Mouse (Mus musculus): ENCODE measurements around the gene Slco1a5. TPM values are rescaled to one million over a fixed set of nuclear protein-coding genes. Genes with fewer than 3 reads are reported as not detected.
A peak's percentile ranks its signal among the peaks of the same experiment; 100 is the strongest.
"Not testable (repeated sequence)": the region's sequence is repeated elsewhere in the genome, so short reads cannot be mapped to it uniquely, and the experiment has no call there.

Gene Slco1a5
- total RNA-seq (2015) (not detected in 2 replicates), total RNA-seq (2017) (not detected in 2 replicates)

DNA sequence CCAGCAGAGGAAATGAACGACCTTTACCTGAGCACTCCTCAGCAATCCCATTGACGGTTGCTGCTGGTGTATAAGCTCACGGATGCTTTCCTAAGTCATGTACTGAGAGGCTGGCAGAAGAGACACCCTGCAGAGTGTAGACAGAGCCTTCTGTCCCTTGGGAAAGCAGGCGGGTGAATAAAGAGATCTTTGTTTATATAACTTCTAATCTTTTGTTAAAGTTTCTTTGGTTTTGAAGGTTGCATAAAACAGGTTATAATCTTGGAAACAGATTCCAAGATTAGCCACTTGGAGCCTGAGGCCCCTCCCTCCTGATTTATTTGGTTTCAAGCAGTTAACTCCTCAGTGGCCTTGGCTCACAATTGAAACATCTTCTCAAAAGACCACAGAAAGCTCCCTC lies at the start of gene Slco1a5:
TSS of gene Slco1a5 (minus strand) at position 101 of the 400 bp plus-strand sequence.
- no peak for ATAC-seq (ENCODE audit: poor library complexity, severe bottlenecking)

DNA sequence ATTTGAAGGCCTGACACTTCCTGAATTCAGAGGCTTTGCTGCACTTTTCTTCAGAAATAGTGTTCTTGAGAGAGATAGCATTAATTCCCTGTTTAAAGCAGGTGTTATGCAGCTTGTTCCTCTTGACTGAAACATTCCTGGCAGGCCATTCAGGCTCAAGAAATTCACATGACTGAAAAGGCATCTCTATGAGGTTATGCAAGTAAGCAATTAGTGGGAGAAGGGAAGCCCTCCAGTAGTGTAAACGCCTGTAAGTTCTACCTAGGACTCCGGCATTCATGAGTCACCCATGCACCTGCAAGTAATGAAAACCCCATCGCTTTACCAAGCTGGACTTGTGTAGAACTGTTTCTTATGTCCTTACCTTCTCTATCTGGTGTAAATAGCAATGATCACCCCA lies 46.8 kb upstream of the Slco1a5 start:
- ATAC-seq (ENCODE audit: poor library complexity, severe bottlenecking) = no peak

DNA sequence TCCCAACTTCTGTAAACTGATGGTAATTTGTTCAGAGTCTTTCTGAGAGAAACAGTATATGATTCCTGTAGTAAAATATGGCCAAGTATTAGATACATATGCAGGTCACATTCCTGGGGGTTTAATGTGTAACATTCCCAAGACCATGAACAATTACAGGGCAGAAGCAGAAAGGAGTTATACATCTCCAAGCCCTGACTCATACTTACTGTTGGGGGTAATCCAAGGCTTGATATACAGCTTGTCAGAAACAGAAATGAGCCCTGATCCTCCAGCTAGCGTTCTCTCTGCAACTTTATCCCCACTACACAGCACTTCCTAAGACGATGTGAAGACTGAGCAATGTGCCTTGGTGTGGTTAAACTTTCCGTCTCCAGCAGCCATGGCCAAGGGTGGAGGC lies 44.8 kb upstream of the Slco1a5 start:
- ATAC-seq (ENCODE audit: poor library complexity, severe bottlenecking) = no peak

GRCm38 (mm10) chr6:142366473-142367018 lies 43.8 kb upstream of the Slco1a5 start:
- no peak for ATAC-seq (ENCODE audit: poor library complexity, severe bottlenecking)

GRCm38 (mm10) chr6:142365742-142366472 lies 43.1 kb upstream of the Slco1a5 start:
- ATAC-seq (ENCODE audit: poor library complexity, severe bottlenecking) = no peak

DNA sequence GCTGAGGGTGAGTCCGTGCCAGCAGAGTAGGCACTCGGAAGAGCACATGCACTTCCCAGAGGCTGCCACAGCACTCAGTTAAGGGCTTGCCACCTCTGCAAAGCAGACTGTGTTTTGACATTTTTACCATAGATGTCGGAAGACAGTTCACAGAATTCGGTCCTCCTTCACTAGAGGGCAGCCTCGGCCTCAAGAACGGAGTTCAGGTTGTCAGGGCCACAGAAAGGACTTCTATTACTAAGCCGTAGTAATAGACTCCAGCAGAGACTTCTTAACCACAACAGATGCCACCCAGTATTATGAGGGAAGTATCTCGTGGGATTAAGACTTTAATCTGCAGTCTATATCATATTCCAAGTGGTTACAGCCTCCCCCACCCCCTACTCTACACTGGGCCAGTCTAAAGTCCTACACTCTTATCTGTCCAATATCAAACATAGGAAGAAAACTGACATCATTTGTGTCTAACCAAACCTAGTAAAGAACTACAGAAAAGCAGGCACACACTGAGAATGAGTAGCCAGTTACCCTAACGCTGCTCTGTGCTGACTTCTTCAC lies 40.3 kb upstream of the Slco1a5 start:
- peak; percentile 13; the same call in 1 of the 2 replicates for ATAC-seq (ENCODE audit: poor library complexity, severe bottlenecking)

DNA sequence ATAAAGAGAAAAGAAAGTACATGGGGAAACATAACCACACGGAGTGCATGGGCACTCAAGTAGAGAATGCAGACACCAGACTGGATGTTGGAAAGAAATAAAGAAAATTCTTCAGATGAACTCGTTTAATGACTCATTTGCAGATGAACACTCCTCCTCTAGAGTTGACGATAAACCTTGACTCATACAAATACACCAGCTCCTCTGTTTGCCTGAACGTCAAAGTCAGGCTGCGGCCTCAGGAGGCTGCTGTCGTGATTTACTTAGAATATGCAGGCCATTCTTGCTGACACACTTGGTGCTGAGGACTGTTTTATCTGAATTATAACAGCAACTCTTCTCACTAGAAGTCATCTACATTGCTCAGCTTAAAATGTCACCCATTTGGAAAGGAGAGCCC lies 39.3 kb upstream of the Slco1a5 start:
- ATAC-seq (ENCODE audit: poor library complexity, severe bottlenecking) = no peak

DNA sequence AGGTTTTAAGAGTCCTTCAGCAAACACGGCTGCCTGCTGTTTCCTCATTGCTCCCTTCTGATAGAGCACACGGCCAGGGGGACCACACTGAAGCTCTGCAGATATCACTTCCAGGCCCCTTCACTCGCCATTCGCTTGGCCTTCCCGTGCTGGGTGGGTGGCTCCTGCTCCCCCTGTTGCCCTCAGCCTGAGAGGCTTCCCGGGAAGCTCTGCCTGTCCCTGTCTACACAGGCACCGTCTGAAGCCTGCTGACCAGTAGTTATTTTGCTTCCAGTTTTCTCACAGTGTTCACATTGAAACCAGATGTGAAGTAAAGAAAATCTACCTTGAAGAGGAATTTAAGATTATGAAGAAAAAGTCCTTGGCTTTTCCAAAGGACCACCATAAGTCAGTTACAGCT lies 34.3 kb upstream of the Slco1a5 start:
- ATAC-seq (ENCODE audit: poor library complexity, severe bottlenecking) = no peak

- ATAC-seq (ENCODE audit: poor library complexity, severe bottlenecking) = not testable (repeated sequence)
Measured at GRCm38 (mm10) chr6:142352099-142352498, 29.3 kb upstream of the Slco1a5 start.

DNA sequence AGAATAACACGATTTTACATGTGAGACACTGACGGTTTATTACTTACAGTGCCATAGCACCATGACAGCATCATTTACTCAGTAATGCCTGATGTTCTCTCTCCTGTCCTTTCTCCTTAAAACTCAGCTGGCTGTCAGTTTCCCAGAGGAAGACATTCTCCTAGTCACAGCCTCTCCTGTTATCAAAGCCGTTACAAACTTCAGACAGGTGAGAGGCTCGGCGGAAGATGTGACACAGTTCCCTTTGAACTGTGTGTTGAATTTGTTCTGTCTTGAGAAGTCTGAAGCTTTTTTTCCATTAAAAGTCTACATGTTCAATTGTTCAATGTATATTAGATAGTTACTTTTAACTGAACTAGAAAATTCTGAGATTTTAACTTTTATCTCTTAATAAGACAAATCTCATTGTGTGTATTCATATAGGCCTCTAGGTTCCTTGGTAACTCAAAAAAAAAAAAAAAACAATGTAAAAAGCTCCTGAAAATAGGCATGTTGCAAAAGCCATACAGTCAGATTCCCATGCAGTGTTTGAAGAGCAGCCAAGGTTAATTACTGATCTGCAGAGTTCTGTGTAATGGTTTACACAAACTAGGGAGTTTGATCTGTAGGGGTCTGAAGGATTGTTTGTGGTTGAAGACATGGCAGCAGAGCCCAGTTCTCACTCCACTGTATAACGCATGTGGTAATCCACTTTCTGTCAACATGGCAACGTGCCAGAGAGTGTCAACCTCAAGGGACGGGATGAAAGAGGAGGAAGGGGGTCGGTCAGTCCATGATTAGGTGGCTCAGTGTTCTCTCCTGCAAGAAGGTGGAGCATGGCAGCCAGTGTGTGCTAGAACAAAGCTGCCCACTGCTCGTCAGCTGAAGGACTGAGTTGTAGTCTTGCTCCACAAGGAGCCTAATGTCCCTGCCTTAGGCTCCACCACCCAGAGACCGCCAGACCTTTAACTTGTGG lies 24.9 kb upstream of the Slco1a5 start:
- no peak for ATAC-seq (ENCODE audit: poor library complexity, severe bottlenecking)

GRCm38 (mm10) chr6:142346181-142347110 lies 23.7 kb upstream of the Slco1a5 start:
- ATAC-seq (ENCODE audit: poor library complexity, severe bottlenecking) = no peak

DNA sequence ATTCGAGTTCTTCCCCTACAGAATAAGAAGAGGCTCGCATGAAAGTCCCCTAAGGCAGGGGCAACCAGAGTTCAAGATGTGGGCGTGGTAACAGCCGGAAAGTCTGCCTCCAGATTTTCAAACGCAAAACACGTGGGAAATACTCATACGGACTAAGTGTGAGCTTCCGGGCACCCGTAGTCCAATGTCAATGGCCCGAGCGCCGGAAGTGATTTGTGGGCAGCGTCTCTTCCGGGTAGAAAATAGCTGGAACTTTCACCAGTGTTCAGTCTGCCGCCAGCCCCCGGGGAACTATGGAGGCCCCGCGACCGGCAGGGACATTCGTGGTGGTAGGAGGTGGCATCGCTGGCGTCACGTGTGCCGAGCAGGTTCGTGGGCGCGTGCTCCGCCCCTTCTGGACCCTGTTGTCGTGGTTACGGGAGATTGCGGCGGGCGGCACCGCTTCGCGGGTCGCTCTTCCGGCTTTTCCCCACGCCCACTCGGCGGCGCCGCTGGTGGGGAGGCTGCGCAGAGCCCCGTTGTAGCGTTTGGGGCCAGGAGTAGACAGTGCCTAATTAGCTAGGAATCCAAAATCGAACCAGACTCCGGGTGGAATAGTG lies 22.8 kb upstream of the Slco1a5 start, which contains the start of gene Pyroxd1:
TSS of gene Pyroxd1 (plus strand) at position 215 of the 599 bp plus-strand sequence.
- ATAC-seq (ENCODE audit: poor library complexity, severe bottlenecking) = peak; percentile 92

DNA sequence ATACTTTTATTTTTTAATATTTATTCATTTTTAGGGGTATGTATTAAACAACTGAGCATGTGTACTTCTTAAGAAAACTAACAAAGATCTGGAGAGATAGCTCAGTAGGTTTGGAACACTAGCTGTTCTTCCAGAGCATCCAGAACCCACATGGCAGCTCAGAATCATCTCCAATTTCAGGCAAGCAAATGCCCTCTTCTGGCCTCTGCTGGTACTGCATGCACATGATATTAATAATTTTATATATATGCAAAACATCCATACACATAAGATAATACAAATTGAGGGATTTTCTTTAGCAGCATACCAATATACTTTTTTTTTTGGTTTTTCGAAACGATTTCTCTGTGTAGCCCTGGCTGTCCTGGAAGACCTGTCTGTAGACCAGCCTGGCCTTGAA lies 20.8 kb upstream of the Slco1a5 start:
- ATAC-seq (ENCODE audit: poor library complexity, severe bottlenecking) = peak; percentile 31; the same call in 1 of the 2 replicates

DNA sequence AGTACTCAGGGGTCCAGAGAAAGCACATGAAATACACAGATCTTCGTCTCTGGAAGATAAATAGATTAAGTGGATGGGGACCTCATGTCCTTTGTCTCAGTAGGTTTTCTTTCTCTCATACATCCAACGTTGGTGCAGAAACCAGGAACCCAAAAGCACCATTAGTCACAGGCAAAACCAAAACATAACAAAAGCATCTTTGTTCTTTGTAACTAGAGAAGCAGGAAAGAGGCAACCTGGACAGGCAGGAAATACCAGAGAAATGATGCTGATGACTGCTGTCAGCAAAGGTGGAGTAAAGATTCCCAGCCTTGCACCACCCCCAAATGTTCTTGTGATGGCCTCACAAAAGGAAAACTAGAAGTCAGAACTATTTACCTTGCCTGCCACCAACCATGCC lies 16.8 kb upstream of the Slco1a5 start:
- ATAC-seq (ENCODE audit: poor library complexity, severe bottlenecking) = no peak

- no peak for ATAC-seq (ENCODE audit: poor library complexity, severe bottlenecking)
Measured at GRCm38 (mm10) chr6:142338961-142339360, 16.2 kb upstream of the Slco1a5 start.

DNA sequence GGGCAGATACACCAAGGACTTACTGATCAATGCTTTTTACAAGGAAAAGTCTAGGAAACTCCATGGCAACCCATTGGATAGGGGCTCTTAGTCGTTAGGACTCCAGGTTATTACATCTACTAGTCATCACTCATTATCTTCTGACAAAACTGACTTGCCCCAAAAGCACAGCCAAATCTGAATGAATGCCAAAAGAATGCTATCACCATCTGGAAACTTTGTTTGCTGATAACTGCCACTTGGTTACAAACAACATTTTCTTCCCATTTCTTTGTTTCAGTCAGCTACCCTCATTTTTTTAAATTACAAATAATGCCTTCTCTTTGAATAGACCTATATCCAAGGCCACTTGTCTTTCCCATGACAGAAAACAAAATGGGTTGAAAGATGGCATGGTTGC lies 6.4 kb upstream of the Slco1a5 start:
- ATAC-seq (ENCODE audit: poor library complexity, severe bottlenecking) = no peak

DNA sequence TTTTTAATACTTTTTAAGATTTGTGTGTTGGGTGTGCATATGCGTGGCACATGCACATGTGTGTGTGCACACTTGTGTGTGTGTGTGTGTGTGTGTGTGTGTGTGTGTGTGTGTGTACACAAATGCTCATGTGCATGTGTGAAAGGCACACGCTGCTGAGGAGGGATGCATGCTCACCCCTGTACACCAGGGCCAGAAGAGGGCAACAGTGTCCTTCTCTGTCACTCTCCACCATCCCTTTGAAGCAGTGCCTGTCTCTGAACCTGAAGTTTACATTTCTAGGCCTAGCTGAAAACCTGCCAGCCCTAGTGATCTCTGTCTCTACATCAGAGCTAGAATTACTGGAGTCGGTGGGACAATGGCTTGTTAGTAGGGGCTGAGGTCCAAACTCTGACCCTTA lies 3.8 kb upstream of the Slco1a5 start:
- no peak for ATAC-seq (ENCODE audit: poor library complexity, severe bottlenecking)

DNA sequence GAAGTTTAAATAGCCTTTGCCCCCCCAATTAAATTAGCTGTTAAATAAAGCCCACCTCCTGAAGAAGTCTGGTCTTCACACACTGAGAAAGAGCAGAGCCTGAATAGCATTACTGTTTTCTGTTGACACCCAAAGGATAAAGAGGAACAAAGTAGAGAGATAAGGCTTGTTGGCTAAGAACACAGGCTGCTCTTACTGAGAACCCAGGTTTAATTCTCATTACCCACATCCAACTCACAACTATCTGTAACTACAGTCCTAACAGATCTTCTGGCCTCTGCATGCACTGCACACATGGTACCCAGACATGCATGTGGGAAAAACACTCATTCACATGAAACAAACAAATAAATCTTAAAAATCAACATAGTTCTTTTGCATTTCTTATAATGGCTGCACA lies 5.7 kb downstream of the Slco1a5 start:
- no peak for ATAC-seq (ENCODE audit: poor library complexity, severe bottlenecking)

DNA sequence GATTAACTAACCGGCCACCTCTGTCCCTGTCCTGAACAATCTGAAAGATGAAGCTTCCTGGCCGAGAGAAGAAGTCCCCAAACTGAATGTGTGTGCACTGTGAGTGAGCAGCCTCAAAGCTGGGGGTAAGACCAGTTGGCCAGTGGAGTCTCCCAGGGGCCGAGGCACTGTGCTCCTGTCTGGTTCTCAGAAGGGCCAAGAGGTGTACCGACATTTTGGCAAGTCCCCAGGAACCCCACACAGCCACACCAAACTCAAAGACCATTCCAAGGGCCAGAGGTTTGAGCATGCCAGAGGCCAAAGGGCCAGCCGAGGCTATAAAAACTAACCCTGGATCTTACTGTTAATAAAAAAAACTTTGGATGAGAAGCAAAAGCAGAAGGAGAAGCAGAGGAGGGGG lies 8.5 kb downstream of the Slco1a5 start:
- ATAC-seq (ENCODE audit: poor library complexity, severe bottlenecking) = no peak

- no peak for ATAC-seq (ENCODE audit: poor library complexity, severe bottlenecking)
Measured at GRCm38 (mm10) chr6:142305076-142305475, 17.7 kb downstream of the Slco1a5 start.
